Mouse (Mus musculus) C2C12 (cell line): ENCODE measurements around the gene Pde4dip.

Experiments used
- CTCF ChIP-seq: IDR thresholded peaks from one replicate; pipeline ENCODE4 v1.5.1; 2011; ENCODE audit not compliant: control insufficient read depth, insufficient read depth, insufficient read length
- FOSL1 ChIP-seq: IDR thresholded peaks from one replicate; pipeline ENCODE4 v1.8.0; 2011; ENCODE audit warnings: mild to moderate bottlenecking, low read length; ENCODE audit not compliant: poor library complexity, insufficient read depth, severe bottlenecking
- MYOD1 ChIP-seq: IDR thresholded peaks from one replicate; pipeline ENCODE4 v1.6.1; 2011; ENCODE audit warnings: low read depth; ENCODE audit not compliant: control insufficient read depth, insufficient read length
- USF1 ChIP-seq: IDR thresholded peaks from one replicate; pipeline ENCODE4 v1.6.1; 2011; ENCODE audit warnings: low read depth, mild to moderate bottlenecking, control low read depth, moderate library complexity

- TF ChIP-seq CTCF (no peak), FOSL1 (no peak), USF1 (no peak), MYOD1 (no peak)
Measured at GRCm38 (mm10) chr3:97930141-97930786, 41.8 kb upstream of the Pde4dip start.
